Mouse (Mus musculus): ENCODE measurements around the gene Psma1. TPM values are rescaled to one million over a fixed set of nuclear protein-coding genes. Genes with fewer than 3 reads are reported as not detected.

Psma1 gene
- polyA plus RNA-seq, 1 experiment from 2014 or later, result 486 TPM

GRCm38 (mm10) chr7:114309020-114309419 is 33.1 kb upstream of the Psma1 start:
- no peak for DNase-seq (ENCODE audit: low spot score)
- H3K27ac ChIP-seq (replicated peaks; ENCODE audit: low read depth, low read length), result no peak overlapping the region
- no peak overlapping the region for H3K4me2 ChIP-seq (ENCODE audit: low read depth, severe bottlenecking)
- H3K4me1 ChIP-seq (ENCODE audit: control insufficient read depth, insufficient read depth, low read length), result no peaks in the 10 kb centered on the region
- H3K27me3 ChIP-seq (ENCODE audit: control insufficient read depth, insufficient read depth, low read length), result no peaks in the 10 kb centered on the region
- no peaks in the 10 kb centered on the region for H3K9me3 ChIP-seq (ENCODE audit: control insufficient read depth, low read length)
- H3K9ac ChIP-seq (ENCODE audit: low read length), result no peak overlapping the region
- H3K36me3 ChIP-seq (ENCODE audit: control insufficient read depth, insufficient read depth, low read length), result no peaks in the 10 kb centered on the region
- WGBS, result 55% methylated on average over 4 of the region's 4 CpGs
- ATAC-seq (ENCODE audit: insufficient number of reproducible peaks, low FRiP score, low TSS enrichment, low read depth), result no peak
- no peak overlapping the region for H3K4me3 ChIP-seq (ENCODE audit: low read depth, low read length)

DNA sequence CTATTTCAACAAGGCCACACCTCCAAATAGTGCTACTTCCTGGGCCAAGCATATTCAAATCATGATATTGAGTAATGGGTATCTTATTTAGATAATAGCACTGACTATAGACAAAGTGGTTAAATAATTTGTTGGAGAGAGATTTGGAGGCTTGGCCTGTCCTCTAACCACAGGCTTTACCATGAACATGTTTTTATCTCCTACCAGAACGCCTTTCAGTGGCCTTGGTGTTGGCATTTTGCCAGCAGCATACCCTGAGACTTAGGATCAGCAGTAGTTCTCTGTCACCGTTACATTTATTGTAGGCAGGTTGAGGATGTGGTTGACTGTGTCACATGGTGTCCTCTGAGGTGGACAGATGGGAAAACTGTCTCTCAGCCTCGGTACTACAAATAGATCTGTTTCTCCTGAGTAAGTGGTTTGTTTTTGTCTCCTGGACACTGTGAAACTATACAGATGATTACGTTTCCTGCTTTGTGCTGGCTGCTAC is 25.4 kb upstream of the Psma1 start:
- Histone ChIP-seq H3K4me3 (ENCODE audit: low read depth, low read length) (no peak overlapping the region), H3K4me2 (ENCODE audit: low read depth, severe bottlenecking) (no peak overlapping the region), H3K27me3 (ENCODE audit: control insufficient read depth, insufficient read depth, low read length) (no peaks in the 10 kb centered on the region), H3K36me3 (ENCODE audit: control insufficient read depth, insufficient read depth, low read length) (no peaks in the 10 kb centered on the region), H3K9me3 (ENCODE audit: control insufficient read depth, low read length) (no peaks in the 10 kb centered on the region), H3K9ac (ENCODE audit: low read length) (no peak overlapping the region), H3K4me1 (ENCODE audit: control insufficient read depth, insufficient read depth, low read length) (no peaks in the 10 kb centered on the region), H3K27ac (replicated peaks; ENCODE audit: low read depth, low read length) (no peak overlapping the region)
- ATAC-seq (ENCODE audit: insufficient number of reproducible peaks, low FRiP score, low TSS enrichment, low read depth), result no peak
- DNase-seq (ENCODE audit: low spot score), result no peak
- 86% methylated on average over 4 of the region's 4 CpGs for WGBS

GRCm38 (mm10) chr7:114300782-114301181 is 24.9 kb upstream of the Psma1 start:
- ATAC-seq (ENCODE audit: insufficient number of reproducible peaks, low FRiP score, low TSS enrichment, low read depth), result no peak
- no peak overlapping the region for H3K4me2 ChIP-seq (ENCODE audit: low read depth, severe bottlenecking)

GRCm38 (mm10) chr7:114299247-114299646 is 23.3 kb upstream of the Psma1 start:
- Histone ChIP-seq H3K4me3 (ENCODE audit: low read depth, low read length) (no peak overlapping the region), H3K27me3 (ENCODE audit: control insufficient read depth, insufficient read depth, low read length) (no peaks in the 10 kb centered on the region), H3K27ac (replicated peaks; ENCODE audit: low read depth, low read length) (no peak overlapping the region), H3K4me1 (ENCODE audit: control insufficient read depth, insufficient read depth, low read length) (no peaks in the 10 kb centered on the region), H3K9me3 (ENCODE audit: control insufficient read depth, low read length) (no peaks in the 10 kb centered on the region), H3K36me3 (ENCODE audit: control insufficient read depth, insufficient read depth, low read length) (no peaks in the 10 kb centered on the region), H3K4me2 (ENCODE audit: low read depth, severe bottlenecking) (no peak overlapping the region), H3K9ac (ENCODE audit: low read length) (no peak overlapping the region)
- no peak for ATAC-seq (ENCODE audit: insufficient number of reproducible peaks, low FRiP score, low TSS enrichment, low read depth)
- no peak for DNase-seq (ENCODE audit: low spot score)
- WGBS, result 69% methylated on average over 4 of the region's 4 CpGs

More at GRCm38 (mm10) chr7:114300782-114301181, 24.9 kb upstream of the Psma1 start:
- 88% methylated on average over 2 of the region's 2 CpGs for WGBS
- no peak for DNase-seq (ENCODE audit: low spot score)
- Histone ChIP-seq H3K9ac (ENCODE audit: low read length) (no peak overlapping the region), H3K27me3 (ENCODE audit: control insufficient read depth, insufficient read depth, low read length) (no peaks in the 10 kb centered on the region), H3K27ac (replicated peaks; ENCODE audit: low read depth, low read length) (no peak overlapping the region), H3K4me1 (ENCODE audit: control insufficient read depth, insufficient read depth, low read length) (no peaks in the 10 kb centered on the region), H3K9me3 (ENCODE audit: control insufficient read depth, low read length) (no peaks in the 10 kb centered on the region), H3K36me3 (ENCODE audit: control insufficient read depth, insufficient read depth, low read length) (no peaks in the 10 kb centered on the region), H3K4me3 (ENCODE audit: low read depth, low read length) (no peak overlapping the region)

DNA sequence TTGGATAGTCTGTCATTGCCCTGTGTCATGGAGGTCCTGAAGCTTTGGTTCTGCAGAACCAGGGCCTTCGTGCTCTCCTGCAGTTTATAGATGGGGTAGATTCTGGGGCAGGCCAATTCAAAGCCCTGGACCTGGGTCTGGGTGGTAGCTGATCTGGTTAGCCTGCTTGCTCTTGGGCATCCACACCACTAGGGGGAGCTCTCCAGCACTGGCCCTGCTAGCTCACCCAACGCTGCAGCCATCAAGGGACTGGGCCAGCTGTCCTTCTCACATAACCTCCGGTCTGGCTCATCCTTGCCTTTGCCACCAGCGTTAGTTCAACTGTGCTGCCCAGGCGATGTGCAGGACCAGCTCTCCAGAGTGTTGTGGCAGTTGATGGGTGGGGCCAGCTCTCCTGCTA is 18.8 kb upstream of the Psma1 start:
- Histone ChIP-seq H3K27me3 (ENCODE audit: control insufficient read depth, insufficient read depth, low read length) (no peaks in the 10 kb centered on the region), H3K4me2 (ENCODE audit: low read depth, severe bottlenecking) (no peak overlapping the region), H3K4me3 (ENCODE audit: low read depth, low read length) (no peak overlapping the region), H3K36me3 (ENCODE audit: control insufficient read depth, insufficient read depth, low read length) (no peaks in the 10 kb centered on the region), H3K27ac (replicated peaks; ENCODE audit: low read depth, low read length) (no peak overlapping the region), H3K4me1 (ENCODE audit: control insufficient read depth, insufficient read depth, low read length) (0 out of 2 replicates have a peak, but pooled peaks cover 2% of the 10 kb centered on the region), H3K9ac (ENCODE audit: low read length) (no peak overlapping the region), H3K9me3 (ENCODE audit: control insufficient read depth, low read length) (no peaks in the 10 kb centered on the region)
- 81% methylated on average over 5 of the region's 5 CpGs for WGBS
- no peak for DNase-seq (ENCODE audit: low spot score)
- ATAC-seq (ENCODE audit: insufficient number of reproducible peaks, low FRiP score, low TSS enrichment, low read depth), result no peak

- H3K9ac ChIP-seq (ENCODE audit: low read length), result no peak overlapping the region
- DNase-seq (ENCODE audit: low spot score), result no peak
- H3K4me1 ChIP-seq (ENCODE audit: control insufficient read depth, insufficient read depth, low read length), result 0 out of 2 replicates have a peak, but pooled peaks cover 2% of the 10 kb centered on the region
- H3K4me3 ChIP-seq (ENCODE audit: low read depth, low read length), result no peak overlapping the region
- no peak overlapping the region for H3K27ac ChIP-seq (replicated peaks; ENCODE audit: low read depth, low read length)
- no peak for ATAC-seq (ENCODE audit: insufficient number of reproducible peaks, low FRiP score, low TSS enrichment, low read depth)
- no peak overlapping the region for H3K4me2 ChIP-seq (ENCODE audit: low read depth, severe bottlenecking)
- no peaks in the 10 kb centered on the region for H3K27me3 ChIP-seq (ENCODE audit: control insufficient read depth, insufficient read depth, low read length)
- H3K9me3 ChIP-seq (ENCODE audit: control insufficient read depth, low read length), result no peaks in the 10 kb centered on the region
- H3K36me3 ChIP-seq (ENCODE audit: control insufficient read depth, insufficient read depth, low read length), result no peaks in the 10 kb centered on the region
- WGBS, result 76% methylated on average over 5 of the region's 5 CpGs
Measured at GRCm38 (mm10) chr7:114293903-114294302, 18.0 kb upstream of the Psma1 start.

- H3K27ac ChIP-seq (replicated peaks; ENCODE audit: low read depth, low read length), result no peak overlapping the region
- ATAC-seq (ENCODE audit: insufficient number of reproducible peaks, low FRiP score, low TSS enrichment, low read depth) (peak; percentile 35; the same call in 1 of the 2 replicates), DNase-seq (ENCODE audit: low spot score) (peak; percentile 40)
- H3K4me2 ChIP-seq (ENCODE audit: low read depth, severe bottlenecking), result peak overlapping the region; percentile 20; the same call in 1 of the 2 replicates
- H3K4me3 ChIP-seq (ENCODE audit: low read depth, low read length), result no peak overlapping the region
- no peak overlapping the region for H3K9ac ChIP-seq (ENCODE audit: low read length)
- H3K36me3 ChIP-seq (ENCODE audit: control insufficient read depth, insufficient read depth, low read length), result no peaks in the 10 kb centered on the region
- 23% methylated on average over 12 of the region's 12 CpGs for WGBS
- 0 out of 2 replicates have a peak, but pooled peaks cover 2% of the 10 kb centered on the region for H3K4me1 ChIP-seq (ENCODE audit: control insufficient read depth, insufficient read depth, low read length)
- no peaks in the 10 kb centered on the region for H3K27me3 ChIP-seq (ENCODE audit: control insufficient read depth, insufficient read depth, low read length)
- H3K9me3 ChIP-seq (ENCODE audit: control insufficient read depth, low read length), result no peaks in the 10 kb centered on the region
Measured at GRCm38 (mm10) chr7:114292501-114292971, 16.6 kb upstream of the Psma1 start.

GRCm38 (mm10) chr7:114291461-114292335 is 15.8 kb upstream of the Psma1 start:
- ATAC-seq (ENCODE audit: insufficient number of reproducible peaks, low FRiP score, low TSS enrichment, low read depth) (no peak), DNase-seq (ENCODE audit: low spot score) (no peak)
- 0 out of 2 replicates have a peak, but pooled peaks cover 2% of the 10 kb centered on the region for H3K4me1 ChIP-seq (ENCODE audit: control insufficient read depth, insufficient read depth, low read length)
- 69% methylated on average over 15 of the region's 15 CpGs for WGBS
- no peaks in the 10 kb centered on the region for H3K9me3 ChIP-seq (ENCODE audit: control insufficient read depth, low read length)
- H3K4me3 ChIP-seq (ENCODE audit: low read depth, low read length), result no peak overlapping the region
- no peak overlapping the region for H3K27ac ChIP-seq (replicated peaks; ENCODE audit: low read depth, low read length)
- no peak overlapping the region for H3K4me2 ChIP-seq (ENCODE audit: low read depth, severe bottlenecking)
- H3K27me3 ChIP-seq (ENCODE audit: control insufficient read depth, insufficient read depth, low read length), result no peaks in the 10 kb centered on the region
- H3K36me3 ChIP-seq (ENCODE audit: control insufficient read depth, insufficient read depth, low read length), result no peaks in the 10 kb centered on the region
- H3K9ac ChIP-seq (ENCODE audit: low read length), result no peak overlapping the region
